Mouse (Mus musculus): Measurements from ENCODE around the gene Zfp628. TPM values are rescaled to one million over a fixed set of nuclear protein-coding genes. Genes with fewer than 3 reads are reported as not detected.

Gene Zfp628
- total RNA-seq, 2 experiments from 2014 or later: 12.7 to 13.2 TPM

DNA sequence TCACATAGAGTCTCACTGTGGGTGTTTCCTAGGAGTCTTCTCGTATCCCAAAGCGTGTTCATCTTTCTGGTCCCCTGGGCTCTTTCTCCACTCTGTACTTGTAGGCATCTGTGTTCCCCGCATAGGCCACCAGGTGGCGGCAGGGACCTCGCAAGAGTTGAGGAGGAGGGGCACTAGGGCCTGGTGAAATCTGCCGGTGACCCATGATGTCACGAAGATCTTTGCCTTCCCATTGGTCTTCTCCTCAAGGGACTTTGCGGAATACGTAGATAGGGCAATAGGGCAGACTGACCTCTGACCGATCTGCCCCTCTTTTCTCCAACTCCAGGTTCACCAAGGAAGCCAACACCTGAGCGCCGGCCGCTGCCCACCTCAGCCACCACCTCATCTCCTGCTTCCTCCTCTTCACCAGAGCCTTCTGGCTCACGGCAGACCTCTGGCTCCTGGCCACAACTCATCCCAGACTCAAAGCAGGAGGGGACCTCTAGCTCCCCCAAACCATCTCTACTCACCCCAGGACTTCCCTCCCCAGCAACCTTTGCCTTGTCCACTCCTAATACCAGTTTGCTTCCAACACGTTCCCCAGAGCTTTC is 28.3 kb downstream of the Zfp628 start:
- DNase-seq: peak; percentile 90 to 91

DNA sequence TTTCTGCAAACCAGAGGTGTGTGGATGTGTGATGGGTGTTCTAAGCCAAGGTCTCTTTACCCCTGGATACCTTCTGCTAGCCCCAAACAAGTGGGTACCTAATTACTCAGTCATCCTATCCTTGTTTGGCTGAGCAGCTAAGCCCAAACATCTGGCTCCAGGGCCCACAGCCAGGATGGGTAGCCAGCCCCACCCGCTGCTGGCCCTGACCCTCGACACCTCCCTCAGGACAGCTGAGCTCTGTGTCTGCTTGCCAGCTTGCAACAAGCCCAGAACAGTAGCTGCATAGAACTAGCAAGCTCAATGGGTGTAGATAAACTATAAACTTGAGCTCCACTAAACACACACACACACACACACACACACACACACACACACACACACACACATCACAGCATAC is 32.8 kb downstream of the Zfp628 start:
- no peak for DNase-seq

DNA sequence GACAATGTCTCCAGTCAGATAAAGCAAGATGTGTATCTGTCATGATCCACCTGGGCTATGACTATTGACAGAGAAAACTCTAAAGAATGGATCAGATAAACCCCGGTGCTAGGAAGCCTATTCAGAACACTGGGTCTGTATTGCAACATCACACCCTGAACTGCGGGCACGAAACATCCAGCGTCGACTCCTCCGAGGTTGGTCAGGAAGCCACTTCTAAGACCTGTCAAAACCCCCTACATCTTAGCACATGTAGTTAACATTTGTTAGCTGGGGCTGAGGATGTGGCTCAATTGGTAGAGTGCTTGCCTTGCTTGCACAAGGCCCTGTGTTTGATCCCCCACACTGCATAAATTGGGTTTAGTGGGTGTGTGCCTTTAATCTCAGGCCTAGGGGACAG is 33.4 kb downstream of the Zfp628 start:
- no peak for DNase-seq

DNA sequence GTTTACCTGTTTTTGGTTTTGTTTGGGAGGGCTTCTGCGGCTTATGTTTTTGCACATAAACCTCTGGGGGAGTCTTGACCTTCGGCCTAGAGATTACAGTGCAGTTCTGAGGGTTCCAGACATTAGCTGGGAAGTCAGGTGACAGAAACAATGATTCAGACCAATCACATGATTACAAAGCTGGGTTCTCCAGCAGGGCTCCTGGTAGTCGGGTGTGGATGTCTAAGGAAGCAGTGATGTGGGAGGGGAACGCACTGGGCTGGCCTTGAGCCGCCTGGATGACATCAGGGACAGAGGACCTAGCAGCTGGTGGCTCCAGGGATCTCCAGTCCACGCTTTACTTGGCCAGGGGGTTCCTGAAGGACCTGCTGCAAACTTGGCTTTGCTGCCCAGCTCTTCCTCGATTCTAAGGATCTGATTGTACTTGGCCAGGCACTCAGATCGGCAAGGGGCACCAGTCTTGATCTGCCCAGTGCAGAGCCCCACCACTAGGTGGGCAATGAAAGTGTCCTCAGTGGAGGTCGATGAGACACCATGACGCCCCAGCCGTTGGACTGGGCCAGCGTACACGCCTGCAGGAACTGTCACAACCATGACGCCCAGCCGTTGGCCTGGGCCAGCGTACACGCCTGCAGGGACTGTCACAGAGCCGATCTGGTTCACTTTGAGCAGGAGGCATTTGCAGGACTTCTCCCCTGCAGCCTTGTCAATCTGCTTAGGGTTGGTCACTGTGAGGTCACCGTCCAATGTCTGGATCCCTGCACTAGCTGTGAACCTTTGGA is 35.7 kb downstream of the Zfp628 start:
- DNase-seq: no peak

DNA sequence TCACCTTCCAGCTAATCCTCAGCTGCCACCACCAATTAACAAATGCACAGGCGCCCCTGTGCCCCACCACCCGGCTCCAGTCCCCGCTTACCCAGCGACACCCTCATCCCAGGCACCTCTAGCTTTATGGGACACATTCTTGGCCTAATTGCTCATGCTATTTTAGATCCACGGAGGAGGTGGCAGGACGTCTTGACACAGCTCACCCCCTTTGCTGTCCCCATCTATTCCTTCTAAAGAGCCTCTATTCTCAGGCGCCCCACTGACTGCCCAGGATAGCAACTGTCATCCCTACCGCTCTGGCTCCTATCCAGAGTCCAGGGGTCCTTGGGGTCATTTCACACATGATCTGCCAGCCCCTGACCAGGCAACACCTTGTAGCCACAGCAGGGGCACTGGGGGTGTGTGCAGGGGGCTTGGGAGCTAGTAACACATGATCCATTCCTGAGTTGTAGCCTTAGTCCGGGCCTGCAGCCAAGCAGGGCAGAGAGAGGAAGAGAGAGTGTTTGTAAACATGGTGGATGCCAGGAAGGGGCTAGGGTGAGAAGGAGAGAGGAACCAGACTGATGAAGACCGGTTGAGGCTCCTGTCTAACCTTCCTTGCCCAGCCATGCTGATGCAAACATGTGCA is 38.9 kb downstream of the Zfp628 start:
- no peak for DNase-seq

DNA sequence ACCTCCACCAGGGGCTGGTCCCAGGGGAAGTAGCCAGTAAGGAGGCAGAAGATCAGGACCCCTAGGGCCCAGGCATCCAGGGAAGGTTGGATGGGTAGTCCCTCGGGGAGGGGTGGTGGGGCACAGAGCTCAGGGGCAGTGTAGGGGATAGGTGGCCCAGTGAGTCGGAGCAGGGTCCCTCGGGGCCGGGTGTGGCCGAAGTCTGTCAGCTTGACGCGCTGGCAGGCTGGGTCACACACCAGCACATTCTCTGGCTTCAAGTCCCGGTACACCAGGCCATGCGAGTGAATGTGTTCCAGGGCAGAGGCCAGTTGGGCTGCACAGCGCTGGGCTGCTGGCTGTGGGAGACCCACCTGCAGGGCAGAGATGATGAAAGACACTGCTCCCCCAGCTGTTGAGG is 42.3 kb downstream of the Zfp628 start:
- no peak for DNase-seq

DNA sequence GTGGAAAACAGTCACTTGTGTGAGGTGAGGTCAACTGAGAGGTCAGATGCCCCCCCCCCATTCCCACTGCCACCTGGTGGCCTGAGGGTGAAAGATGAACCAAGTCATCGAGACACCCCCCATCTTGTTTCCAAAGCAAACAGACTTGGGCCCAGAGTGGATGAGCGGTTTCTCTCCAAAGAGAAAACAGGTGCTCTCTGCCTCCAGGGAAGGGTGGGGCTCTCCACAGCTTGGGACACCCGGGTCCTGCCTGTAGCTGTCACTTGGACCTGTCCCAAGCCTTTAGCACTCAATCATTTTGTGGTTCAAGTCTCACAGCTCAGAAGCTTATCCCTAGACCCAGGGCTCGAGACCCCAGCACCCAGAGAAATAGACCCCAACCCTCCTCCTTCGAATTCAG is 48.5 kb downstream of the Zfp628 start:
- DNase-seq: no peak

DNA sequence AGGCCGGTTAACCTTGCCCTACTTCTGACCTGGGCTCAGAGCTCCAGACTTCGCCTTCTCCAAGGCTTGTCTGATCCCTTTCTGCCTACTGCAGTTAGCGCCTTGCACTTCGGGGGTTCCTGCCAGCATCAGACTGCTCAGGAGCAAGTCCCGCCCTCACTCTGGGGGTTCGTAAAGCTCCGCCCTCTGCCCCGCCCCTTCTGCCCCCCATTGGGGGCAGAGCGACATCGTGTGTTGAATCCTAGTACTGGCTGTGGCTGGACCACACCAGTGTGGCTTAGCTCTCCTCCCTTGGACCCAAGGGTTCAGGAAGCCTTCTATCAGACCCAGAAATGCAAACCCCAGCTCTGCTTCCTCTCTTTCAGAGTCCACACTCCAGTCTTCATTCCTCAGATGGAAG is 49.3 kb downstream of the Zfp628 start, which contains the start of gene Sbk2:
Sbk2 (minus strand) TSS at position 135 of the 400 bp plus-strand sequence.
- peak; percentile 68 to 70 for DNase-seq

DNA sequence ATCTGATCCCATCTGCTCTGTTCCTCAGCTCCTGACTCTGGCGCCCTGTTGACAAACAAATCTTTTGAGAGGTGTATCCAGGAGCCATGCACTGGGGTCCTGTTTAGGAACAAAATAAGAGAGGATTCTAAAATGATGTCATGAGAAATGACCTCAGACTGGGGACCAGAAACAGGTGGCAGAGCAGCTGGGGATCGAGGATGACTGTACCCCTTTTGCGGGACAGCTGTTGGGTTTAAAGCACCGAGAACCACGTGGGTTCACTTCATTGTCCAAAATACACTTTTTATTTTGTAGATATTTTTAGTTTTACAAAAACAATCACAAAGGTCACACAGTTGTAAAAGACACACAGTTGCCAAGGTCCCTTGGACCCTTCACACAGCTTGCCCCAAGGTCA is 50.0 kb downstream of the Zfp628 start:
- DNase-seq: no peak

DNA sequence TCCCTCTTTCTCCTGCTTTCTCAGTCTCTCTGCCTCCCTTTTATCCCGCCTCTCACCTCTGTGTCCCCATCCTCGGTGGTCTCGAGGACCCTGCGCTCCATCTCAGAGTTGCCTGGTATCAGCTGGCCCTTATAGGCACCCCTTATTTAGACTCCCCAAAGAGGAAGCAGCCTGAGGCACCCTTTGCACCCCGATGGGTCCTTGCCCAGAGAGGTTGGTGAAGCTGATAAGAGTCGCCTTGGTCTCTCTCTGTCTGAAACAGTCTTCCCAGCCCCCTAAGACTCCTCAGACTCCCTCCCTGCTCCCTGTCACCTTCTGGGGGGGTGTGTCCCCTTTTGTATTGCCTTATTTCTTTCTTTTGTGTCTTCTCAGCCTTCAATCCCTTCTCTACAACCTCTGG is 56.1 kb downstream of the Zfp628 start, which contains the start of gene Sbk3:
Sbk3 (minus strand) TSS at position 101 of the 400 bp plus-strand sequence.
- no peak for DNase-seq

Other genes starting within 250 kb of the Zfp628 start
- 10 to 100 TPM; 85.2 to 87.6 TPM for gene Hspbp1, start 230.1 kb upstream of the Zfp628 start, total RNA-seq (2021)
- 100 to 1,000 TPM; 325 to 344 TPM for gene Brsk1, start 224.6 kb upstream of the Zfp628 start, total RNA-seq (2021)
- under 1 TPM; 0.18 to 0.20 TPM for gene Tmem150b, start 190.0 kb upstream of the Zfp628 start, total RNA-seq (2021)
- 10 to 100 TPM; 35.3 to 38.7 TPM for gene Kmt5c, start 175.1 kb upstream of the Zfp628 start, total RNA-seq (2021)
- 1 to 10 TPM; 3.3 to 6.2 TPM for gene Cox6b2, start 162.1 kb upstream of the Zfp628 start, total RNA-seq (2021)
- not detected for gene Fam71e2, start 143.9 kb upstream of the Zfp628 start, total RNA-seq (2021)
- gene Il11, start 132.4 kb upstream of the Zfp628 start, total RNA-seq (2021): under 1 TPM in 1 of 2 experiments, not detected in 1; 0.47 TPM
- gene Tmem190, start 132.3 kb upstream of the Zfp628 start, total RNA-seq (2021): not detected
- gene Tmem238, start 125.6 kb upstream of the Zfp628 start, total RNA-seq (2021): 1 to 10 TPM; 1.4 to 2.0 TPM
- gene Rpl28, start 122.3 kb upstream of the Zfp628 start, total RNA-seq (2021): 100 to 1,000 TPM; 454 to 487 TPM
- 100 to 1,000 TPM; 103 to 109 TPM for gene Ube2s, start 102.6 kb upstream of the Zfp628 start, total RNA-seq (2021)
- gene Shisa7, start 70.5 kb upstream of the Zfp628 start, total RNA-seq (2021): 100 to 1,000 TPM; 176 to 202 TPM
- 1 to 10 TPM; 4.0 to 7.8 TPM for gene Isoc2b, start 45.0 kb upstream of the Zfp628 start, total RNA-seq (2021)
- gene Isoc2a, start 38.1 kb upstream of the Zfp628 start, total RNA-seq (2021): 10 to 100 TPM; 11.4 to 13.6 TPM
- under 1 TPM; 0.51 to 0.62 TPM for gene Gm36210, start 8.7 kb upstream of the Zfp628 start, total RNA-seq (2021)
- gene Nat14, start 6.8 kb downstream of the Zfp628 start, total RNA-seq (2021): 100 to 1,000 TPM; 119 to 120 TPM
- gene Ssc5d, start 10.6 kb downstream of the Zfp628 start, total RNA-seq (2021): 1 to 10 TPM; 2.9 to 3.8 TPM
- under 1 TPM; 0.27 to 0.30 TPM for gene Sbk2, start 49.2 kb downstream of the Zfp628 start, total RNA-seq (2021)
- gene Sbk3, start 56.0 kb downstream of the Zfp628 start, total RNA-seq (2021): 1 to 10 TPM in 1 of 2 experiments, under 1 TPM in 1; 0.70 to 1.4 TPM
- 10 to 100 TPM; 31.6 to 35.9 TPM for gene Zfp579, start 80.9 kb downstream of the Zfp628 start, total RNA-seq (2021)
- 1 to 10 TPM; 6.5 to 8.1 TPM for gene Zfp524, start 99.2 kb downstream of the Zfp628 start, total RNA-seq (2021)
- 10 to 100 TPM; 19.6 to 25.1 TPM for gene Fiz1, start 99.5 kb downstream of the Zfp628 start, total RNA-seq (2021)
- gene Gm44973, start 100.3 kb downstream of the Zfp628 start, total RNA-seq (2021): not detected
- 10 to 100 TPM; 33.5 to 39.7 TPM for gene Zfp865, start 105.2 kb downstream of the Zfp628 start, total RNA-seq (2021)
- 10 to 100 TPM; 56.9 to 61.9 TPM for gene Ccdc106, start 105.3 kb downstream of the Zfp628 start, total RNA-seq (2021)
- gene 4632433K11Rik, start 118.9 kb downstream of the Zfp628 start, total RNA-seq (2021): not detected
- 1 to 10 TPM; 5.1 to 5.4 TPM for gene Zfp784, start 123.2 kb downstream of the Zfp628 start, total RNA-seq (2021)
- gene Zfp580, start 136.3 kb downstream of the Zfp628 start, total RNA-seq (2021): 10 to 100 TPM; 34.5 to 35.2 TPM
- gene U2af2, start 146.9 kb downstream of the Zfp628 start, total RNA-seq (2021): 100 to 1,000 TPM; 183 to 184 TPM
- 100 to 1,000 TPM; 523 to 530 TPM for gene Epn1, start 165.0 kb downstream of the Zfp628 start, total RNA-seq (2021)
- gene Rfpl4, start 201.7 kb downstream of the Zfp628 start, total RNA-seq (2021): not detected
- gene Rasl2-9, start 210.7 kb downstream of the Zfp628 start, total RNA-seq (2021): not detected
- not detected for gene Vmn1r55, start 234.5 kb downstream of the Zfp628 start, total RNA-seq (2021)